Mouse (Mus musculus) liver, embryonic 14.5 days (tissue): ENCODE results near the gene Vsig10. TPM values are rescaled to one million over a fixed set of nuclear protein-coding genes. Genes with fewer than 3 reads are reported as not detected.

Source experiments
- ATAC-seq: fragments of 200-750 bp; cut with Nextera tagmentation; 2 replicates; pipeline ENCODE4 v1.8.0; 2017; ENCODE audit warnings: moderate number of reproducible peaks, mild to moderate bottlenecking, moderate library complexity; ENCODE audit not compliant: insufficient read depth
- DNase-seq, 3 experiments: peaks; one replicate each; pipeline ENCODE4 v3.0.0-alpha.2; 2012 to 2013; ENCODE audit warnings: low read depth in 3 of 3, low spot score in 3 of 3
- H3K27ac ChIP-seq: fragments of 300-500 bp; sonication (generic); 2 replicates; pipeline ENCODE4 v1.5.1; 2014; ENCODE audit warnings: moderate library complexity, mild to moderate bottlenecking, control low read depth, inconsistent platforms
- H3K27me3 ChIP-seq: fragments of 300-500 bp; sonication (generic); 2 replicates; pipeline ENCODE4 v1.6.1; 2014; ENCODE audit warnings: mild to moderate bottlenecking, low read length, moderate library complexity; ENCODE audit not compliant: control insufficient read depth, insufficient read depth
- H3K36me3 ChIP-seq: fragments of 300-500 bp; sonication (generic); replicated peaks from 2 replicates; pipeline ENCODE4 v1.6.1; 2014; ENCODE audit warnings: low read depth; ENCODE audit not compliant: control insufficient read depth, insufficient read depth
- H3K4me1 ChIP-seq, 2 experiments: fragments of 200-500 bp in 1 of 2; fragments of 300-500 bp in 1 of 2; sonication (generic) in 1 of 2; replicated peaks; 2 replicates each; pipeline ENCODE4 v1.6.1; 2012 to 2014; ENCODE audit warnings: antibody characterized with exemption in 1 of 2, inconsistent platforms in 1 of 2, low read length in 1 of 2; ENCODE audit not compliant: control insufficient read depth in 2 of 2, insufficient read depth in 2 of 2
- H3K4me2 ChIP-seq: fragments of 300-500 bp; sonication (generic); 2 replicates; pipeline ENCODE4 v1.6.1; 2014; ENCODE audit warnings: low read depth, mild to moderate bottlenecking, control low read depth, moderate library complexity
- H3K4me3 ChIP-seq, 2 experiments: fragments of 200-500 bp in 1 of 2; fragments of 300-500 bp in 1 of 2; sonication (generic) in 1 of 2; 2 replicates each; pipeline ENCODE4 v1.5.1; 2012 to 2014; ENCODE audit warnings: low read depth in 2 of 2, low read length in 2 of 2, mild to moderate bottlenecking in 2 of 2, control low read depth in 1 of 2, inconsistent platforms in 1 of 2, moderate library complexity in 1 of 2; ENCODE audit not compliant: insufficient read depth in 1 of 2
- H3K9ac ChIP-seq: fragments of 300-500 bp; sonication (generic); replicated peaks from 2 replicates; pipeline ENCODE4 v1.6.1; 2014; ENCODE audit warnings: mild to moderate bottlenecking, control low read depth, moderate library complexity
- H3K9me3 ChIP-seq: fragments of 300-500 bp; sonication (generic); 2 replicates; pipeline ENCODE4 v1.6.1; 2016; ENCODE audit warnings: low read length, mixed read lengths; ENCODE audit not compliant: control insufficient read depth
- CTCF ChIP-seq: IDR thresholded peaks from 2 replicates; pipeline ENCODE4 v1.5.1; 2016; ENCODE audit warnings: antibody characterized with exemption, low read depth, control low read depth
- EP300 ChIP-seq: IDR thresholded peaks from 2 replicates; pipeline ENCODE4 v1.6.1; 2016; ENCODE audit warnings: antibody characterized with exemption, low read depth
- WGBS: fragments of 180-500 bp; shearing (Covaris S2); extraction: QIAGEN DNeasy Blood & Tissue Kit; methylation state at CpG from one replicate; pipeline ENCODE4 v1.1.7; 2014; ENCODE audit not compliant: insufficient replicate concordance; 5-methylcytosine and 5-hydroxymethylcytosine counted together
- polyA plus RNA-seq, 2 experiments: library from polyadenylated mRNA; depleted of rRNA in 1 of 2; stranded (reverse) in 1 of 2; unstranded in 1 of 2; fragments of >200 nt; fragmentation: Nextera tagmentation in 1 of 2; extraction: Ambion mirVana in 1 of 2; gene quantifications; 2 replicates each; pipeline versions ENCODE4 v1.2.1 to v1.2.3; 2012 to 2014

Vsig10 gene
- polyA plus RNA-seq, 2 experiments = 0.60 to 0.84 TPM

DNA sequence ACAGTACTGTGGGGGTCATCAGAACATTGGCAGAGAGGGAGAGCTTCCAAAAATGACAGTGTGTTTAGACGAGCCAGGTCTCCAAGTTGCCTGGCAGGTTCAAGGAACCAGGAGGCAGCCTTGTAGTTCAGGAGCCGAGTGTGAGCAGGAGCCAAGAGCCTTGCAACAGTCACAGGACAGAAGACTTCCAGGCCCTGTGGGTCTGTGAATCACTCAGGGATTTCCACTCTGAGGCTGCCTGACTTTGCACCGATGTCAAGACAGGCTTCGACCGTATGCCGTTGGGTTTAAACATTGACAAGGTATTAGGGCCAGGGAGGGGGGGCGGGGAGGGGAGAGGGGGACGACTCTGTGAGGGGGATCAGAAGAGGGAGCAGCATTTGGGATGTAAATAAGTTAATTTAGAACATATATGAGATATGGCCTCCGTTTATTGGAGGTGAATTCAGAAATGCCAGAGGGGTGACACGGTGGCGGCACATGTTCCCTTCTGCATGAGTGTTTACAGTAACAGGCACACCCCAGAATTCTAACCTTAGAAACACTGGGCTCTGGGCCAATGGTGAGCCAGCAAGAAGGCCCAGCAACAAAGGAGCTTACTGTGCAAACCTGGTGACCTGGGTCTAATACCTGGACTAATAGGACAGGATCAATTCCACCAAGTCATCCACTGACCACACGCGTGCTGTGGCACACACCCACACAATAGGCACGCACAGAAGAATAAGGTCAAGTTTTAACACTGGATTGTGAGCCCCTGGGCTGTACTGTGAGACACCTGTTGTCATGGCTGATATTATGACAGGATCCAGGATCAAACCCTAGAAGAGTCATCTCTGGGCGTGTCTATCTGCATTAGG lies 39.8 kb upstream of the Vsig10 start:
- H3K27ac ChIP-seq = no peak overlapping the region
- ATAC-seq = peak; percentile 56; the same call in 1 of the 2 replicates
- peaks cover 0 to 8% of the 10 kb centered on the region in 2 experiments; a peak in 2 of 4 replicates for H3K4me1 ChIP-seq
- TF ChIP-seq CTCF (no peak), EP300 (no peak)
- no peak for DNase-seq
- H3K4me2 ChIP-seq = no peak overlapping the region
- no peaks in the 10 kb centered on the region for H3K9me3 ChIP-seq
- H3K36me3 ChIP-seq = peaks cover 3% of the 10 kb centered on the region
- 77% methylated on average over 15 of the region's 15 CpGs for WGBS
- no peaks in the 10 kb centered on the region for H3K27me3 ChIP-seq
- H3K4me3 ChIP-seq = no peak overlapping the region
- no peak overlapping the region for H3K9ac ChIP-seq

DNA sequence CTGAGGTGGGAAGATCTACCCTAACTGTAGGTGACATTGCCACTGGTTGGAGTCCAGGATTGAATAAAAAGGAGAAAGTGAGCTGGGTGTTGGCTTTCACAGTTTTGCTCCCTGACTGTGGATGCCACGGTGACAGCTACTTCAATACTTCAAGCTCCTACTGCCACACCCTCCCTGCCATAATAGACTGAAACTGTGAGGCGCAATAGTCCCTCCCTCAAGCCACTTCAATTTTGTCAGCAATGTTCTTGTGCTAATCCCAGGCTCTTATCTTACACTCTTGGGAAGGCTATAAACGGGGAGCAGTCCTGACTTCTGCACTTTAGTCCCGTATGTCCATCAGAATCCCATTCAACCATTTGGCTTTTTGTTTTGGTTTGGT lies 39.2 kb upstream of the Vsig10 start:
- no peak overlapping the region for H3K9ac ChIP-seq
- no peak overlapping the region for H3K4me3 ChIP-seq
- 51% methylated on average over 4 of the region's 4 CpGs for WGBS
- no peaks in the 10 kb centered on the region for H3K27me3 ChIP-seq
- H3K27ac ChIP-seq = no peak overlapping the region
- DNase-seq (no peak), ATAC-seq (no peak)
- no peaks in the 10 kb centered on the region for H3K9me3 ChIP-seq
- peaks cover 0 to 8% of the 10 kb centered on the region in 2 experiments; a peak in 2 of 4 replicates for H3K4me1 ChIP-seq
- H3K36me3 ChIP-seq = peaks cover 5% of the 10 kb centered on the region
- H3K4me2 ChIP-seq = no peak overlapping the region
- TF ChIP-seq EP300 (no peak), CTCF (no peak)

DNA sequence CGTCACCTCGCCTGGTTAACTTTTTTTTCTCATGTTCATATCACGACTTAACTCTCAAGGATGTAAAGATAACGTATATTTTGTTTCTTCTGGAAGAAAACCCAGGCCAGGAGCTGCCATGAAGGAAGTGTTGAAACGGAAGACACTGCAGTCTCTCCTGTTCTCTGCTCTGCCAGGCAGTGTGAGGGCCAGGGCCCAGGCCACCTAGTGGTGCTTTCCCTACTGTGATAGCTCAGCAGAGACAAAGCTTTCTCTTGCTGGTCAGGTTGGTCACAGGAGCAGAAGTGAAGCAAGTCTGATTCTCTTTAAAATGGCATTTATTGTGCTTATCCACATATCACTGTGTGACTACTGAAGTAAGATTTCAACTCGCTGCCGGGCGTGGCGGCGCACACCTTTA lies 37.3 kb upstream of the Vsig10 start:
- no peak overlapping the region for H3K4me2 ChIP-seq
- H3K36me3 ChIP-seq = peaks cover 9% of the 10 kb centered on the region
- no peaks in the 10 kb centered on the region for H3K27me3 ChIP-seq
- WGBS = 78% methylated on average over 10 of the region's 10 CpGs
- TF ChIP-seq EP300 = no peak
- peak; percentile 51 for TF ChIP-seq CTCF
- H3K4me1 ChIP-seq = peaks cover 0 to 10% of the 10 kb centered on the region in 2 experiments; a peak in 3 of 4 replicates
- no peak overlapping the region for H3K4me3 ChIP-seq
- DNase-seq (no peak), ATAC-seq (no peak)
- H3K9ac ChIP-seq = no peak overlapping the region
- H3K27ac ChIP-seq = no peak overlapping the region
- no peaks in the 10 kb centered on the region for H3K9me3 ChIP-seq

DNA sequence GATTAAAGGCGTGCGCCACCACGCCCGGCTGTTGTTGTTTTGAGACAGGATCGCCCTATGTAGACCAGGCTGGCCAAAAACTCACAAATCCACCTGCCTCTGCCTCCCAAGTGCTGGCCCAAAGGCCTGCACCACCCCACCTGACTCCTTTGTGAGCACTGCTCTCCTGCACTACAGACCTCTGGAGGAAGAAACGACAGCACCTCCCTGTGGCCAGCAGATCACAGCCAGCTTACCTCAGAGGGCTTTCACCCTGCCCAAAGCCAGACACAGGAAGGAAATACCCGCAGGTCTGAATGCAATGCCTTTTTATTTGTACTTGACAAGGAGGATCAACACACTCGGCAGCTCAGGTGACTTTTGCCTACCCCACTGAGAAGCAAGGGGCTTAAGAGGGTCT lies 36.5 kb upstream of the Vsig10 start:
- DNase-seq = no peak
- Histone ChIP-seq H3K9me3 (no peaks in the 10 kb centered on the region), H3K4me1 (peaks cover 0 to 10% of the 10 kb centered on the region in 2 experiments; a peak in 3 of 4 replicates), H3K9ac (no peak overlapping the region), H3K4me2 (no peak overlapping the region), H3K27ac (no peak overlapping the region), H3K36me3 (peaks cover 9% of the 10 kb centered on the region), H3K27me3 (no peaks in the 10 kb centered on the region), H3K4me3 (no peak overlapping the region)
- 74% methylated on average over 8 of the region's 8 CpGs for WGBS
- TF ChIP-seq EP300 (no peak), CTCF (no peak)
- no peak for ATAC-seq

DNA sequence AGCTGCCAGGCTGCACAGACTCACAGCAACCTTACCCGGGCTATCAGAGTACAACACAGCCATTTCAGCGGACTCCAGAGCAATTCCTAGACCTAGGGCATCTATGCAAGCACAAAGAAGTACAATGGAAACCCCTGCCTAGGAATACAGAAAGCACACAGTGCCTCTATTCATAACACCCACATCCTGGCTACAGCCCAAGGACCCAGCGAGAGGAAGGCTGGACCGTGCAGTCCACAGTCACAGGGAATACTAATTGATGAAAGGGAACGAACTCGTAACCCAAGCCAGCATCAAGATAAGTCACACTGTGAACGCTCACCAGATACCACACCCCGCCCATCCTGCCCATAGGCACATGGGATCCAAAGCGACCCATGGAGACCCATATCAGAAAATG lies 34.9 kb upstream of the Vsig10 start:
- no peak for TF ChIP-seq CTCF
- no peak for TF ChIP-seq EP300
- ATAC-seq = no peak
- no peaks in the 10 kb centered on the region for H3K9me3 ChIP-seq
- DNase-seq = no peak
- 66% methylated on average over 9 of the region's 9 CpGs for WGBS
- H3K4me2 ChIP-seq = no peak overlapping the region
- no peak overlapping the region for H3K9ac ChIP-seq
- no peaks in the 10 kb centered on the region for H3K27me3 ChIP-seq
- H3K27ac ChIP-seq = no peak overlapping the region
- H3K36me3 ChIP-seq = peaks cover 9% of the 10 kb centered on the region
- no peak overlapping the region for H3K4me3 ChIP-seq
- H3K4me1 ChIP-seq = peaks cover 6 to 15% of the 10 kb centered on the region in 2 experiments
